Mouse (Mus musculus) cerebellum, postnatal 10 days (tissue): ENCODE measurements around the gene Olfr1513.
A peak's percentile ranks its signal among the peaks of the same experiment; 100 is the strongest.
"Not testable (repeated sequence)": the region's sequence is repeated elsewhere in the genome, so short reads cannot be mapped to it uniquely, and the experiment has no call there.

ENCODE experiments used
- DNase-seq, 2 experiments: peaks; one replicate each; pipeline ENCODE4 v3.0.0; 2021; ENCODE audit warnings: mixed read lengths in 2 of 2

The Olfr1513 gene

DNA sequence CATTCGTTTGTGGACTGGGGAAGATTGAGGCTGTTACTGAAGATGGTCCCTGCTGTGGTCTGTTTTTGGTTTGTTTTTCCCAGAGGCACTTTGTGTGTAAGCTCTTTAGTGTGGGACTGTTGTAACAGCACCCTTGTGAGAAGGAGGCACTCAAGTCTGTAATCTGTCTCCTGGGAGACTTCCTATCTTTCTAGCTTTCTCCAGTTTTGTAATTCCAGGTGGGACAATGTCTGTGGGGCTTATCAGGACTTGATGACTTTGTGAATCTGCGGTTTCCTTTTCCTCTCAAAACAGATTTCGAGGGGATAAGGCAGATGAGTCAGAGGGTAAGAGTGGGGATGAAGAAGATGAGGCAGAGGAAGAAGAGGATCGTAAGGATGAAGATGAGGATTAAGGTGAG is at the start of gene Olfr1513:
Olfr1513 (minus strand) TSS at position 101 of the 400 bp plus-strand sequence.
- no peak for DNase-seq

DNA sequence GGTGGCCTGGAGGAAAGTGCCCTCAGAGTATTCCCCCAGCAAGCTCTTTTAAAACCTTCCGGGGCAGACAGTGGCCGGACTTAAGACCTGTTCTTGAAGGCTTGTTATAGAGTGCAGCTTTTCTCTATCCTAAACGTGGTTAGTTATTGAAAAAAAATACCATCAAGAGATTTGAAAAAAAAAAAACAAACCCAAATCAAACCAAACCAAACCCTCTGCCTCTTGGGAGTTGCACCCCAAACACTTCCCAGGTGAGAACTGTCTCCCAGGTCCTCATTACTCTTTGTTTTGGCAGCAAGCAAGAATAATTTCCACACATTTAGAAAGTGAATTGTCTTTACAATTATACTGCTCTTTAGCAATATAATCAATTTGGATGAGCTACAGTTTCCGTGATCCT is 41.1 kb upstream of the Olfr1513 start, which contains the start of gene Olfr1511:
Olfr1511 (minus strand) TSS at position 101 of the 400 bp plus-strand sequence.
- DNase-seq, result no peak

DNA sequence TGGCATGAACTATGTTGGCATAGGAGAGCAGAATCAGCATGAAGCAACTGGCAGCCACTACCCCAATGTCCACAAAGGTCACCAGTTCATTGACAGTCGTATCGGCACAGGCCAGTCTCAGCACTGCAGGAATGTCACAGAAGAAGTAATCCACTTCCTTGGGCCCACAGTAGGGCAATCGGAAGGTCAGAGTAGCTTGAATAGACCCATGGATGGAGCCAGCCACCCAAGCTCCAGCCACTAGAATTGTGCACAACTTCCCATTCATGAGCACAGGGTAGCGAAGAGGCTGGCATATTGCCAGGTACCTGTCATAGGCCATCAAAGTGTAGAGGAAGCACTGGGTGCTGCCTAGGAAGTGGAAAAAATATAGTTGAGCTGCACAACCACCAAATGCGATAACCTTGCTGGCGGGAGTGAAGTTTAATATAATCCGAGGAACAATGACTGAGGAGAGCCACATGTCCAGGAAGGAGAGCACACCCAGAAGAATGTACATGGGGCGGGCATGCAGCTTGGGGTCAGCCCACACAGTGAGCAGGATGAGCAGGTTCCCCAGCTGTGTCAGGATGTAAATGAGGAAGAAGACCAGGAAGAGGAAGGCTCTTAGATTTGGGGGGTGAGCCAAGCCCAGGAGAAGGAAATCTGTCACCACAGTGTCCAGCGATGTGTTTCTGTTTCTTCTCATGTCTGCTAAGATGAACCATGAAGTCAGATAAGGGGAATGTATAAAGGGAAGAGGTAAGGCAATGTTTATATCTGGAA is 34.1 kb upstream of the Olfr1513 start:
- DNase-seq, result not testable (repeated sequence)

DNA sequence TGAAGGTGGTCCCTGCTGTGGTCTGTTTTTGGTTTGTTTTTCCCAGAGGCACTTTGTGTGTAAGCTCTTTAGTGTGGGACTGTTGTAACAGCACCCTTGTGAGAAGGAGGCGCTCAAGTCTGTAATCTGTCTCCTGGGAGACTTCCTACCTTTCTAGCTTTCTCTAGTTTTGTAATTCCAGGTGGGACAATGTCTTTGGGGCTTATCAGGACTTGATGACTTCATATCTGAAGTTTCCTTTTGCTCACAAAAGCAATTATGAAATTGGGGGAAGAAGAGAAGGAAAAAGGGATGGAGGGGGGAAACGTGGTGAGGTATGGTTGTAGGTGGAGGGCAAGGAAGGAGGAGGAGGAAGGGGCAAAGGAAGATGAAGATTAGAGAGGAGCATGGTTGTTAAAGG is 22.9 kb upstream of the Olfr1513 start, which contains the start of gene Olfr1512:
Olfr1512 (minus strand) TSS at position 101 of the 400 bp plus-strand sequence.
- DNase-seq, result no peak

DNA sequence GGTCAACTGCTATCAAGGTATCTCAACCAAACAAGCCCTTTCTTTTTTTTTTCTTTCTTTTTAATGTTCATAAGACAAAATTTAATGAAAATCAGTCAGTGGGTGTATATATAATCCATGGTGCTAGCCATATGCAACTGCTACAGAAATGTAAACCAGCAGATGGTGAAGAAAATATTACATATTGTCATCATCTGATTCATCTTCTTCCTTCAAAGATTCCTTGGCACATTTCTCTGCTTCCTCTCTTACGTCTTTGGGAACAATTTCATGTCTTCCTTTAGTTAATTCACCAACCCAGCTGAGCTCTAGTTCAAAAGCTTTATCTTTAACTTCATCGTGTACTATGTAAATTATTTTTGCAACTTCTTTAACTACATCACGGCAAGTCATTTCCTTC is 12.5 kb upstream of the Olfr1513 start:
- no peak for DNase-seq

DNA sequence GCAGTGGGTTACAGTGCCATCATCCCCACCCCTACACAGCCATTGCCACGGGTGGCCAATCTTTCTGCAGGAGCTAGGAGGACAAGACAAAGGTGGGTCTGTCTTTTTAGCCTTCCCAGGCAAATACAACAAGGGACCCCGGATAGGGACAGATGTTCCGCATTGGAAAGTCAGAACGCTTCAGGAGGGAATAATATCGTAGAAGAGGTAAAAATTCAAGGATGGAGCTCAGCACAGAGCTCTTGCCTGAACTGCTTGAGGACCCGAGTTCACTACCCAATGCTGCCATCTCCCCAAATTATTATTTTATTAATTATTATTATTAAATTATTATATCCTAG is 16.7 kb downstream of the Olfr1513 start:
- DNase-seq, result no peak

DNA sequence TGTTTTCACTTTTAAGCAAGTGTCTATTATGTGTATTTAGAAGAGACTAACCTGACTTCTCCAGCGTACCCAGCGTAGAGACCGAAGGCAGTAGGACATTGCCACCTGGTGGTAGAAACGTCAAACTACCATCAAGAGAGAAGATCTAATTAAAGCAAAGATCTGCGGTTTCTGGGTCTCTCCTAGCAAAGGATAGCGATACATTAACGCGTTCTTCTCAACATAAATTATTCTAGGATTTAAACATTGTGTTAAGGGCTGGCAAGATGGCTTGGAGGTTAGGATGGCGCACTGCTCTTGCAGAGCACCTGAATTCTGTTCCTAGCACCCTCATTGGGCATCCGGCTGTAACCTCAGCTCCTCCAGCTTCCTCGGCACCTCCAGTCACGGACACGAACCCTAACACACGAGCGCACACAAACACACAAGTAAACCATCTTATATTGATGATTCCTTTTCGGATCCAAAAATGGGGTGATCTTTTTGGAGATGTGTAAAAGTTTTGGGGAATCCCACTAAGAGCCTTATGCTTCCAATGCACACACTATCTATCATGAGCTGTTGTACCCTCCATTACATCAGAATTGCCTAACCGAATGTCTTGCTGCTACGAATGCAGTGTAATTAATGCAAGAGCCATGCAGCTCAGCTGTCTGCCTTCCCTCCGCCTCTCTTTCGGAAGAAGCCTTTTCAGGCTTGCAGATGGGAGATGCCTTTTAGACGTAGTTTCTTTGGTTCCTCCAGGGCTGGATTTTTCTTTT is 17.3 kb downstream of the Olfr1513 start:
- DNase-seq, result peak; percentile 80 to 87

DNA sequence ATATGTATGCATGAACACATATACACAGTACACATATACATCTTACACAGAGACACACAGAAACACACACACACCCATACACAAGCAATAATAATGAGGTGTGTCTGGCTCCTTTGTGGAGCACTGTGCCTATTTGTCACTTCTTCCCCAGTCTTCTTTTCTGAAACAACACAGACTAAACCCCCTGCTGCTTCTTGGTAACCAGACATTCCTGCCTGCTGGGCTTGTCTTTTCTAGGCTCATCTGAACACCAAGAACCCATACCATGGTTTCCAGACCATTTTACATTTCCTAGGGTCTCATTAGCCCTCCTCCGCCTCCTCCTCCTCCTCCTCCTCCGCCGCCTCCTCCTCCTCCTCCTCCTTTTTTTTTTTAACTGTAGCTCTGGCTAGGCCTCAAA is 24.0 kb downstream of the Olfr1513 start:
- no peak for DNase-seq

DNA sequence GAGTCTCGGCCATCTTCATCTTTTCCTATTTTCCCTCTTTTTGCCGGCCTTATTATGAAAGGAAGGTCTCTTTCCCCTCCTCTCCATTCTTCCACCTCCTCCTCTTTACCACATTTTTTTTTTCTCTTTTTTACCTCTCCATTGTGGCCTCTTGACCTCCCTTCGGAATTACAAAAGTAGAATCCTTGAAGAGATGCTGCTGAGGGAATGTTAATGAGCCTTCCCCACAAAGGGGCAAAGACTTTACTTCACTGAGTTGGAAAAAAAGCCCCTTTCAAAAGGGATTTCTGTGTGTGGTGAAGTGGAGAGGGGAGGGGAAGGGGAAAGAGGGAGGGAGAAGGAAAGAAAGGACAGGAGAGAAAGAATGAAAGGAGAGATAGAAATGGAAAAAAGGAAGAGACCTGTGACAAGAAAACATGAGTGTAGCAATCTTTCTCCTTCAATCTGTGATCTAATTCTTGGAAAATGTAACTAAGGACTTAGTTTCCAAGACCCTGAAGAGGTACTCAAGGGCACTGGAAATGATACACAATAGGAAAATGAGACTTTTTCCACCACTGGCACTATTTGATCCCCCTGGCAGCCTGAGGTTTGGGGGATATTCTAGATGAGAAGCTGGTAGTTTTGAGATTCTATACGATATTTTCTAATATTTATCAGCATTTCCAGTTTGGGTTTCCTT is 25.0 kb downstream of the Olfr1513 start:
- DNase-seq, result no peak

DNA sequence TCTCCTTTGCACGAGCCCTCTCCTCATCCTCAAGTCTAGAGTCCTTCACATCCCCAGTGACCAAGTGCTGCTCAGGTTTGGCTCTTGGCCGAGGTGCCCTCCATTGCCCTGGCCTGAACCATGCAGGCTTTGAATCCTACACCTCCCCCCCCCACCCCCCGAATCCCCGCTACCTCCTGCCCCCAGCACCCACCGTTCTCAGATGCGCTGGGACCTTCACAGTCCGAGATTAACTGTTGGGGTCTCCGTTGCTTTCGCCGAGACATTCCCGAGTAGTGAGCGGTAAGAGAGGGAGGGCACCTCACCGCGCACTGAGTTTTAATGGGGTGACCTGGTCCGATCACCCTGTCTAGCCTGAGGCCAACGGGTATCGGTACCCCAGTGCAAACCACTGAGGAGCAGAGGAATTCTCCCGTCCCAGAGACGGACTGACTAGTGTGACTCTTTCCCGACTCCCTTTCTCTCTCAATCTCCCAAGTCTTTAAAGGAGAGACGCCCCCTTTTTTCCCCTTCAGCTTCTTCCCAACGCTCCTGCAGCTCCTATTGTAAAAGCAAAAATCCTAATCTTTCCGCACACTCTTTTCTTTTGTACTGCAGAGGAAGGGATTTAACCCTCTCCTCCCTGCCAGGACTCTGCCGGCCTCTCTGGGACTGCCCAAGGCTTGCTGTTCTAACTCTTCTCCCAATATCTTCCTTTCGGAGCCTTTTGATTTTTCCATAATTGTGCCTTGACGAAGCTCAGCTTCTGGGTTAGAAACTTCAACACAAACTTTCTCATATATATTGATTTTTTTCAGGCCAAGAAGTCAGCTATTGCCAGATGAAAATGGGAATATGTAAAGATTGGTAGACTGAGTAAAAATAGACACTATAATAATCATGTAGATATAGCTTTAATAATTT is 28.0 kb downstream of the Olfr1513 start, which contains the start of gene Sall2:
Sall2 (minus strand) TSS at position 853 of the 903 bp plus-strand sequence.
- peak in 1 of 2 experiments; percentile 29 for DNase-seq

DNA sequence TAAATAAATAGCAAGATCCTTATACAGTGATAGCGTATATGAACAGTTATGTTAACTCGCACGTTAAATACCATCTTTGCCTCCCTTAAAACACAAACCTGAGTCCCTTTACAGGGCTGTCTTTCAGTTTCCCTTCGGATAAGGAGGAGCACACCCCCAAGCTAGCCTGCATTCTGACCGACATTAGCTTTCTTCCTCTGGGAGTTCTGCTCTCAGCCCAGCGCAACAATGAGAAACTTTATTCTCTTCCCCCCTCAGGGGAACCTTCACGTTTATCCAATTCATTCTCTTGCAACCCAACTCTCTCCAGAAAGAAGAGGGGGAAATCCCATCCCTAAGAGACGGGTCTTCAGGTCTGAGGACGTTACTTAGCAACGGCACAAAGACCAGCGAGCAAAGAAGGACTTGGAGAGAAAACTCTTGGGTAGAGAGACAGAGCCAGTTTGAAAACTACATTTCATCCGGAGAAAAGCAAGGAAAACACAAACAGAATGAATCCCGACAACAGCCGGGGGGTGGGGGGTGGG is 28.8 kb downstream of the Olfr1513 start:
- no peak for DNase-seq

DNA sequence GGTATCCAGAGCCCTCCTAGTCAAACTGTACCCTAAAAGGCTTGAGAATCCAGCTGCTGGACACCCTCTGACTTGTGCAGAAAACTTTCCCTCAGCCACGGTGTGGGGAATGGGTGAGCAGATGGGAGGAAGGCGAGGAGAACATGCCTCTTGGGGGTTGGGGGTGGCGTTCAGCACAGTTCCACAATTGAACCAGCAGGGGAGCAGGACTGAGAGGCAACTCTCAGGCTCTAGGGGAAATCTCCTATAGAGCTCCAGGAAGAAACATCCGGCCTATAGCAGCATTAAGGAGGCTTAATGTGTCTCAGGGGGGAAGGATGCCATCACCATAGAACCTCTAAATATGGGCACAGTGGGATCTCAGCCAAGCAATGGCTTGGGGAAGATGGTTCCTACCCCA is 30.3 kb downstream of the Olfr1513 start:
- DNase-seq, result peak in 1 of 2 experiments; percentile 9

DNA sequence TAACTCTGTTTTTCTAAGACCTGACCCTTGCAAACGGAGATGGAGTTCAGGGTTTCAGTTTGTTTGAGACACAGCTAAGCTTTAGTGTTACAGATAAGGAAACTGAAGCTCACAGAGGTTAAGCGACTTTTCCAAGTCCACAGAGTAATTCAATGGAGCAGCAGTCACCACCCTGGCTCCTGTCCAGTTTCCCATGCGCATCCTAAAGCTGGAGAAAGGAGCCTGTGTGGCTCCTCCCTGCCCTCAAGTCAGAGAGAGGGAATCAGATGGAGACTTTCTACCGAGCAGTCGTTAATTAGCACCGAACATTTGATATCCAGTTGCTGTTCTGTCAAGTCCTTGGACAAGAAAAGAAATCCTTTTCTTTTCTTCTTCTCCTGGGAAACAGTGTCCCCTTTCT is 36.8 kb downstream of the Olfr1513 start:
- peak in 1 of 2 experiments; percentile 29 for DNase-seq

DNA sequence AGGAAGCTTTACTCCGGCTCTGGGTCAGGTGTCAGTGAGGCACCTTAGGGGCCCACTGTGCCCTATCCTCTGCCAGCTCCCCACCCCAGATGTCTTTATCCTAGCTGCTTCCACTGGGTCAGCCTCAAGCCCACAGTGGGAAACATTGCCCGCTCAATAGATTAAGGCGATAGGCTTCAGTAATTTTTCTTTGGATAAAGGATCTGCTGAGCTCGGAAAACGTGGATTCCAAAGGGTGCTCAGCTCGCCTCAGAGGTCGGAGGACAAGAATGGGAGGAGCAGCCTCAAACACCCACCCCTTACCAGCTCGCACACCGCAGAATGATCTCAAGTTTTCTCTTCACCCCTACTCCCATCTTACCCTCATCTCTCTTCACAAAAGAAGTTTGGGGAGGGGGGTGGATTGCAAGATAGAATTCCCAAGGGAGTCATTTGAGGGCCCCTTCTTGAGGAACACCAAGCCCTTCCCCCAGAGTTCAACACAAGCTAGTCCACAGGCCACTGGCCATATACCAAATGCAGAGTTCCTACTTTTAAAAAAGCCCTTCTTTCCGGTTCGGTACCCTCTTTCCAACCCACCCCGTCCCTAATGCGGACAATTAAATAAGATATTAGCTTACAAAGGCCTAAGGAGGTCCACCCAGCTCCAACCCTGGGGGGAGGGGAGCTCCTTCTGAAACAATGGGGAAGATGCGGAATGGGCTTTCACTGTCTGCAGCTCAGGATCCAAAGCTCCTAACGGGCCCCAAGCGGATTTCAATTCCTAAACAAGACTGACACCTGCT is 39.6 kb downstream of the Olfr1513 start:
- peak; percentile 54 to 66 for DNase-seq

DNA sequence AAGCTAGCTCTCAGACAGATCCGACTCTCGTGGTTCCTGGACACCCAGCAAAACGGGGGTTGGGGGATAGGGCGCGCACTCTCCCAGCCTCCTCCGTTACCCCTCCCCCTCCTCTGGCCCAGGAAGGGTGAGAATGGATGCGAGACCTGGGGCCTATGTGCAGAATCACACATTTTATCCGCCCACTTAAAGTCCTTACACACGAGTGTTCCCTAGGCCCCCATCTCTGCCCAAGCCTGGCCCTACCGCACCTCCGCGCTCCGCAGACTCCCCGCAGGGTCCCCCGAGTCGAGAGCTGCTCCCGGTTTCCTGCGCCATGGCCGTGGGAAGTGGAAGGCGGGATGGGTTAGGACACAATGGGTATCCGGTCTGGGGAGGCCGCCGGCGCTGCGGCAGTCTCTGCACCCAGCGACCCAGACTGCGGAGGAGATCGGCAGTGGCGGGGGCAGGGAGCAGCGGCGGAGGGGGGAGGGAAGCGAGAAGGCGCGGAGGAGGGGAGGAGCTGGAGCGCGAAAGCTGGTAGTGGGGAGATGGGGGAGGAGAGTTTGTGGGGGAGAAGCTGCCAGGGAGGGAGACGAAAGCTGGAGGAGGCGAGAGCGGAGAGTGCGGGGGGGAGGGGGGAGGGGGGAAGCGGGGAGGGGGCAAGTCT is 40.3 kb downstream of the Olfr1513 start:
- DNase-seq, result peak; percentile 88 to 91

DNA sequence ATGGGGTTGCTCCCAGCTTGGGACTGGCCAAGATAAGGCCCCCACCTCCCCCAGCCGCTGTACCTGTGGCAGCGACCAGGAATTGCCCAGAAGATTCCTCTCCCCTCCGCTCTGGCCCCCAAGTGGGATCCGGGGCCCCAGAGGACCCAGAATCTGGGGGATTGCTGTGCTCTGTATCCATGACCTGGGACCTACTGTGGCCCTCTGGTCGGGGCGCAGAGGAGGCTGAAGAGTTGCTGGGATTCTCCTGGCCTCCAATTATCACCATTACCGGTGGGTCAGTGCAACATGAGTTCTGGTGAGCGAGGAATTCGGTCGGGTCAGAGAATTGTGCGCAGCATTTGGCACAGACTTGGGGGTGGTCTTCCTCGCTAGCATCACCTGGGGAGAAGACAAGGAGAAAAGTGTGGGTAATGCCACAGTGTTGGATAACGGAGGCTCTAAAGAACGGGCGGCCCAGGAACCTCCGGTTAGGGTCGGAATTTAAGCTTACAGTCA is 40.9 kb downstream of the Olfr1513 start:
- peak in 1 of 2 experiments; percentile 30 for DNase-seq

DNA sequence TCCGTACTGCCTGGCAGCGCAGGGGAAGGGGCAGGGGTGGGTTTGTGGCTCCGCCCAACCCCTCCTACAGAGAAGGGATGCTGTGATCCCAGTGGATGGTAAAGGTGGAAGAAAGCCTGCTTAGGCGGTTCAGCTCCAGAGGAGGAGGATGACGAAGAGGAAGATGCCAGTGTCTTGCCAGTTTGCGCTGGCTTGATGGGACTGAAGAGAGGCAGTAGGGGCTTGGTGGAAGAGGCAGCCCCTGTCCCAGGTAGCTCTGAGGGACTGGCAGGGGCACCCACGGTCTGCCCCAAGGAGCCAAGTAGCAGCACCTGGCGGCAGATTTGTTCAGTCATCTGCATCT is 41.4 kb downstream of the Olfr1513 start:
- peak in 1 of 2 experiments; percentile 24 for DNase-seq

DNA sequence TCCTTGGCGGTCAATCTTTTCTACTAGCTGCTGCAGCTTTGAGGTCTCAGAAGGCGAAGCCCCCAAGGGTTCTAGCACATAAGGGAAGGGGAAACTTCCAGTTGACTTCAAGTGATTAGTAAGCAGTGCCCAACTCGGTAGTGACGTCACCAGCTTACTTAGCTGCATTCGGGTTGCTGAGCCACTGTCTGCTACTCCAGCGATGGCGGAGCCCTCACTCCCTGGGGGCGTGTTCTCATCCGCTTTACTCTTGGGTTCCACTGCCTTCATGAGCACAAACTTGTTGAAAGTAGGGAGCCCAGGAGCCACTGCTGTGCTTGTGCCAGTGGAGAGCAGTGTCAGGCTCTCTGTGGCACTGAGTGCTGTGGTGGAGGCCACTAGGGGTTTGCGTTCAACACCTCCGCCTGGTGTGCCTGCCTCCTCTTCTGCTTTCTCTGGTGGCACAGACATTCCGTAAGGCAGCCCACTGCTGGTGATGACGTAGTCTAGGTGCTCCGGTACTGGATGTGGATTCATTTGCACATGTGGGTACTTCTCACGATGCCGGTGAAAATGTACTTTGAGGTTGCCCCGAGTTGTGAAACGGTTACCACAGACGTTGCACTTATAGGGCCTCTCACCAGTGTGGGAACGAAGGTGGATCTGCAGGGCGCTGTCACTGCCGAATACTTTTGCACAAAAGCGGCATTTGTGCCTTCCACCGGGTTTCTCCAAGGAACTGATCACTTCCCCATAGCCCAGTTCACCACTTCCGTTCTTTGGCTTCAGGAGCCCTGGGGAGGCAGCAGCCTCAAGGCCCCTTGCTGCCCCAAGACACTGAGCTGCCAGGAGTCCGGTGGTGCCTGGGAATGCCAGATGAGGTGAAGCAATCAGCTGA is 42.0 kb downstream of the Olfr1513 start:
- peak in 1 of 2 experiments; percentile 8 for DNase-seq

DNA sequence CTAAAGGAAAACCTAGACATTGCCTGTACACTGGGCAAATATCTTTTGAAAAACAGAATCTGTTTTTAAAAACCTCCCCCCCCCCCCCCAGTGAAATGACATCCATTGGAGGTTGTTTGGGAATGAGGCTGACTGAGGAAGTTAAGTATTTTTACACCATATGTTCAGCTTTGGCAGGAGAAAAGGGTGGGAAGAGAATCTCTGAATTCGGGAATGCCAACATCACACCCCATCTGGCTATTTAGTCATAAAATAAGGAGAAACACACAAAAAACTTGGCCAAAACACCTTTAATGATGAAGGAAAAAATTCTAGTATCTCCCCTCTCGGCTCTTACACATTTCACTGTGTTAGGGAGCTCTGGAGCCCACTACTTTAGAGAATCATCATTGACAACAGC is 45.3 kb downstream of the Olfr1513 start:
- DNase-seq, result no peak
